Mouse (Mus musculus): Measurements from ENCODE around the gene Mcub. TPM values are rescaled to one million over a fixed set of nuclear protein-coding genes. Genes with fewer than 3 reads are reported as not detected.

The Mcub gene
- total RNA-seq (2012; rRNA removed) = 1.4 and 3.7 TPM in 2 replicates
- 3.8 and 4.1 TPM in 2 replicates for total RNA-seq (2014; rRNA removed)
- 1.3 and 2.9 TPM in 2 replicates for polyA plus RNA-seq (2012; ENCODE audit: insufficient read length, low read depth)

DNA sequence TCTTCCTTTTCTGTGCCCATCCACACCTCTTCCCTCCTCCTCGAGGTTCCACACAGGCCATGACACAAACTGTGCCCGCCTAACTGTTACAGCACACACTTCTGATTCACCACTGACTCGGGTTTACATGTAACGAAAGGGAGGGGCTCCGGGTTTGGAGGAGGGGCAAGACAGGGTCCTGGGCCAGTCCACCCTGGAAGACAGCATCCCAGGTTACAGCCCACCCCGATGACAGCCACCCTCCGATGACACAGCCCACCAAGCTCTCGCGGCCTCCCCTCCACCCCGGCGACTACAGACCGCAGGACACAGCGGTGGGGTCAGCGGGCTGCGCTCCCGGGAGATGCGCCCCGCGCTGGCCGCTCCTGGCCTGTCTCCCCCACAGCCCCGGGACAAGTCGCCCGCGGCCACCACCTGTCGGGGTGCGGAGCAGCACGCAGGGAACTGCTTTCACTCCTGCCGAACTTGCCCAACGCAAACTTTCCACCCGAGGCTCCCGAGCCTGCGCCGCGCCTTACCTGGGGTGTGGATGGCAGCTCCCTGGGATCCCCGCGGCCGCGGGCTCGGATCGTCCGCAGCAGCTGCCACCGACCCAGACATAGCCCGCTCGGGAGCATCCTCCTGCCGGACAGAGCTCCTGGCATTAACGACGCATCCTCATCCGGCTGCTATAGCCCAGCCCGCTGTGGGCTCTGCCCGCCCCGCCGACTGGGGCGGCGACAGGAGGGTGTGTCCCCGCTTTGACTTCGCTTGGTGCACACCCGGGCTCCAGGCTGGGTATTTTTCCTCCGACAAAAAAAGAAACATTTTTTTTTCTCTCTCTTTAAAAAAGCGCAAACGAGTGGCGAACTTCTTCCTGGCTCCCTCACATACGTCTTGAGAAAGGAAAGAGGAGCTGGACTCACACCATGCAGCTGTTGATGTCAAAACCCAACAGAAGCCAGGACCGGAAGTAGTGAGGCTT, at the start of gene Mcub:
TSS of gene Mcub (minus strand) at position 775 of the 964 bp plus-strand sequence.
- H3K4me1 ChIP-seq (ENCODE audit: control insufficient read depth in 1 of 2, insufficient read depth in 2 of 2) = peaks cover 0 to 14% of the 10 kb centered on the region in 2 experiments; a peak in 2 of 4 replicates
- in situ Hi-C loops (cut with MboI; ENCODE audit: low pct_ligation_motif_present, low pct_unique_long_range_greater_than_20kb, low sequenced_read_pairs) = no loop called here
- H3K27ac ChIP-seq (ENCODE audit: insufficient read depth, low read depth) = no peak within 1 kb of the TSS
- no peaks in the 10 kb centered on the region for H3K79me2 ChIP-seq (replicated peaks; ENCODE audit: control insufficient read depth, extremely low read depth, insufficient read depth, poor library complexity, severe bottlenecking)
- H3K4me2 ChIP-seq (ENCODE audit: insufficient read depth, low read depth, poor library complexity, severe bottlenecking) = peak within 1 kb of the TSS; percentile 76
- peak; percentile 59 for DNase-seq (ENCODE audit: extremely low read depth)
- TF ChIP-seq TCF12 (IDR thresholded peaks at IDR 0.05; ENCODE audit: low read depth, low read length) (0 out of 2 replicates have a peak, but pooled peaks have one; percentile 1), SIN3A (IDR thresholded peaks at IDR 0.05; ENCODE audit: low read length) (peak; percentile 24; the same call in 1 of the 2 replicates), CHD1 (IDR thresholded peaks at IDR 0.05; ENCODE audit: low read depth, low read length) (no peak), NELFE (IDR thresholded peaks at IDR 0.05; ENCODE audit: low read depth, low read length) (no peak), ZNF384 (IDR thresholded peaks at IDR 0.05; ENCODE audit: low read depth, low read length) (peak; percentile 72), BHLHE40 (IDR thresholded peaks at IDR 0.05; ENCODE audit: low read depth, low read length) (no peak), ZKSCAN1 (IDR thresholded peaks at IDR 0.05; ENCODE audit: borderline replicate concordance, low read depth, low read length) (no peak)
- no peaks in the 10 kb centered on the region for H3K36me3 ChIP-seq (replicated peaks in 1 of 2; ENCODE audit: control insufficient read depth in 1 of 2, insufficient read depth in 1 of 2, low read length in 1 of 2)
- H3K27me3 ChIP-seq (replicated peaks) = peaks cover 13% of the 10 kb centered on the region
- H3K9ac ChIP-seq (ENCODE audit: insufficient read depth, low read depth) = peak within 1 kb of the TSS; percentile 53
- peak within 1 kb of the TSS; percentile 44 to 78 (median 64) for H3K4me3 ChIP-seq (replicated peaks in 1 of 3; ENCODE audit: low read depth in 2 of 3, low read length in 2 of 3, poor library complexity in 1 of 3)
- no peaks in the 10 kb centered on the region for H3K9me3 ChIP-seq (replicated peaks; ENCODE audit: low read length)
- dilution Hi-C loops (cut with MboI; ENCODE audit: extremely low pct_ligation_motif_present, extremely low pct_unique_long_range_greater_than_20kb, low sequenced_read_pairs) = no loop called here

GRCm38 (mm10) chr3:130012943-130013342, 42.9 kb upstream of the Mcub start:
- in situ Hi-C loops (cut with MboI; ENCODE audit: low pct_ligation_motif_present, low pct_unique_long_range_greater_than_20kb, low sequenced_read_pairs) = no loop called here

DNA sequence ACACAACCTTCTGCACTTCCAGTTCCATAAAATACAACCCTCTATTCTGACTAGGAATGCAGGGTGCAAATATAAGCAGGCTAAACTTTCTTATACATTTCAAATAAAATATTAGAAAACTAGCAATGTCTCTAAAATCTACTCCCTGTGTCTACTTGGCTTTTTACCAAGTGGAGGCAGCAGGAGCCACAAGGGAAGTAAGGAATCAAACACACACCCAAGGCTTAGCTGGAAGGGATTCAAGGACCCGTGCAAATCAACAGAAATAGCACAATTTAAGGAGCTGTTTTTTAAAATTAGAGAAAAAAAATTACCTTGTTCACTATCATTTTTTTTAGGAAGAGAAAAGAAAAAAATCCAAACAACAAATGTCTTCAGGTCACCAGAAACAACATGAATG, 41.2 kb upstream of the Mcub start:
- Histone ChIP-seq H3K27me3 (replicated peaks) (no peaks in the 10 kb centered on the region), H3K4me3 (replicated peaks in 1 of 3; ENCODE audit: low read depth in 2 of 3, low read length in 2 of 3, poor library complexity in 1 of 3) (no peak overlapping the region), H3K4me1 (ENCODE audit: control insufficient read depth in 1 of 2, insufficient read depth in 2 of 2) (no peaks in the 10 kb centered on the region), H3K36me3 (replicated peaks in 1 of 2; ENCODE audit: control insufficient read depth in 1 of 2, insufficient read depth in 1 of 2, low read length in 1 of 2) (peaks cover 28 to 81% of the 10 kb centered on the region in 2 experiments), H3K27ac (ENCODE audit: insufficient read depth, low read depth) (no peak overlapping the region), H3K79me2 (replicated peaks; ENCODE audit: control insufficient read depth, extremely low read depth, insufficient read depth, poor library complexity, severe bottlenecking) (no peaks in the 10 kb centered on the region; the same call in 1 of the 2 replicates), H3K9me3 (replicated peaks; ENCODE audit: low read length) (no peaks in the 10 kb centered on the region), H3K4me2 (ENCODE audit: insufficient read depth, low read depth, poor library complexity, severe bottlenecking) (no peak overlapping the region), H3K9ac (ENCODE audit: insufficient read depth, low read depth) (no peak overlapping the region)
- DNase-seq (ENCODE audit: extremely low read depth) = no peak
- dilution Hi-C loops (cut with MboI; ENCODE audit: extremely low pct_ligation_motif_present, extremely low pct_unique_long_range_greater_than_20kb, low sequenced_read_pairs) = no loop called here
- TF ChIP-seq GABPA (IDR thresholded peaks at IDR 0.05; ENCODE audit: insufficient replicate concordance, low read depth, low read length) = no peak
- no peak for TF ChIP-seq KAT2A (IDR thresholded peaks at IDR 0.05; ENCODE audit: insufficient replicate concordance, low read length)
- TF ChIP-seq POLR2A (IDR thresholded peaks at IDR 0.05; ENCODE audit: low read depth, low read length) = no peak
- no peak for TF ChIP-seq HCFC1 (IDR thresholded peaks at IDR 0.05; ENCODE audit: low read depth, low read length)
- TF ChIP-seq JUND (conservative IDR thresholded peaks at IDR 0.05; ENCODE audit: low read depth, low read length) = no peak
- TF ChIP-seq RCOR1 (conservative IDR thresholded peaks at IDR 0.05; ENCODE audit: low read depth, low read length) = no peak
- TF ChIP-seq SIN3A (IDR thresholded peaks at IDR 0.05; ENCODE audit: low read length) = no peak
- TF ChIP-seq RAD21 (IDR thresholded peaks at IDR 0.05; ENCODE audit: low read depth, low read length) = no peak
- in situ Hi-C loops (cut with MboI; ENCODE audit: low pct_ligation_motif_present, low pct_unique_long_range_greater_than_20kb, low sequenced_read_pairs) = no loop called here

More at GRCm38 (mm10) chr3:130012943-130013342, 42.9 kb upstream of the Mcub start:
- no peak for TF ChIP-seq NRF1 (IDR thresholded peaks at IDR 0.05; ENCODE audit: low read depth, low read length)
- TF ChIP-seq MAX (IDR thresholded peaks at IDR 0.05; ENCODE audit: low read length) = 0 out of 2 replicates have a peak, but pooled peaks have one; percentile 7
- H3K4me3 ChIP-seq (replicated peaks in 1 of 3; ENCODE audit: low read depth in 2 of 3, low read length in 2 of 3, poor library complexity in 1 of 3) = no peak overlapping the region
- H3K27ac ChIP-seq (ENCODE audit: insufficient read depth, low read depth) = no peak overlapping the region
- H3K79me2 ChIP-seq (replicated peaks; ENCODE audit: control insufficient read depth, extremely low read depth, insufficient read depth, poor library complexity, severe bottlenecking) = no peaks in the 10 kb centered on the region; the same call in 1 of the 2 replicates
- no peak for DNase-seq (ENCODE audit: extremely low read depth)
- H3K36me3 ChIP-seq (replicated peaks in 1 of 2; ENCODE audit: control insufficient read depth in 1 of 2, insufficient read depth in 1 of 2, low read length in 1 of 2) = peaks cover 21 to 75% of the 10 kb centered on the region in 2 experiments
- H3K9ac ChIP-seq (ENCODE audit: insufficient read depth, low read depth) = no peak overlapping the region
- H3K27me3 ChIP-seq (replicated peaks) = no peaks in the 10 kb centered on the region
- dilution Hi-C loops (cut with MboI; ENCODE audit: extremely low pct_ligation_motif_present, extremely low pct_unique_long_range_greater_than_20kb, low sequenced_read_pairs) = no loop called here
- H3K4me2 ChIP-seq (ENCODE audit: insufficient read depth, low read depth, poor library complexity, severe bottlenecking) = no peak overlapping the region
- H3K4me1 ChIP-seq (ENCODE audit: control insufficient read depth in 1 of 2, insufficient read depth in 2 of 2) = no peaks in the 10 kb centered on the region
- H3K9me3 ChIP-seq (replicated peaks; ENCODE audit: low read length) = no peaks in the 10 kb centered on the region
